Mouse (Mus musculus): ENCODE measurements at regions not wholly inside any gene's neighbourhood (a gene's known extent, or its start where the extent isn't known, plus 50 kb on each side); places are given as distances from the start of the nearest gene placed in this dataset.

DNA sequence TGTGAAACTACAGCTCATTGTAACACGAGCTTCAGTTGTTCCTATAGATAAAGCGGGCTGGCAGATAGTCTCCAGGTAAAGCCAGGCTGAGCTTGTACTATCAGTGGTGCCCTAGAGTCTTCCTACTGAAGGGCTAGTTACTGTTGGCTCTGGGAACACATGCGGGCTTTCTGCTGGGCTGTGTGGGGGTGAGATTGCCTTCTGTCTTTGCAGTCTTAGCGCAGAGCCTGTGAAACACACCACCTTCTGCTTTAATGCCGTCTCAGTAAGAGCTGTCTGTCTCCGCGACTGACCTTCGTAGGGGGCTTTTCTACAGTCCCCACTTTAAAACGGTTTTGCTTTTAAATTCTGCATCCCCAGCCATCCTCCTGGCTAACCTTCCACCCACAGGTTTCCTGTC, 76.7 kb downstream of the Trim29 start:
- DNase-seq (ENCODE audit: low read depth), result no peak

- no peak for DNase-seq (ENCODE audit: low read depth)
These were observed 78.9 kb downstream of the Trim29 start for GRCm38 (mm10) chr9:43389491-43390083.

GRCm38 (mm10) chr9:43392467-43393064, 81.9 kb downstream of the Trim29 start:
- no peak for DNase-seq (ENCODE audit: low read depth)

- no peak for DNase-seq (ENCODE audit: low read depth)
These were observed 83.6 kb downstream of the Trim29 start for GRCm38 (mm10) chr9:43394204-43394603.

- no peak for DNase-seq (ENCODE audit: low read depth)
These were observed 84.6 kb downstream of the Trim29 start for GRCm38 (mm10) chr9:43395209-43395608.

- DNase-seq (ENCODE audit: low read depth), result no peak
These were observed 85.9 kb downstream of the Trim29 start for GRCm38 (mm10) chr9:43396566-43396965.

GRCm38 (mm10) chr9:43408493-43408892, 97.8 kb downstream of the Trim29 start:
- peak; percentile 14 for DNase-seq (ENCODE audit: low read depth)

DNA sequence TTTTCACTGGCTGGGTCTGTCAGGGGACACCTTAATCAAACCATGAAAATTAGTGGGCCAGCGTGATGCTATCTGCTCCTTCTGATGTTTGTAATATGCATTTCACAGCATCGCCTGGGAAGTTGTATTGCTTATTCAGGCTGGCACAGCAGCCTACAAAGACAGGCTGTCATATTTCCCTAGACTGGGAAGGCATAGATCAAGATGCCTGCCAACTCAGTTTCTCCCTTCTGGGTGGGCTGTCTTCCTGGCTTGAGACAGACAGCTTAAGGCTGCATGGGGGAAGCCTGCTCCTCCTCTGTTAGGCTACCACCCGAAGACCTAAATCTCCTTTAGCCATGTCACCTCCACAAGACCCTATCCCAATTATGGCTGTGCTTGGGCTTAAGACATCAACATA, 101.8 kb downstream of the Trim29 start:
- no peak for DNase-seq (ENCODE audit: low read depth)

DNA sequence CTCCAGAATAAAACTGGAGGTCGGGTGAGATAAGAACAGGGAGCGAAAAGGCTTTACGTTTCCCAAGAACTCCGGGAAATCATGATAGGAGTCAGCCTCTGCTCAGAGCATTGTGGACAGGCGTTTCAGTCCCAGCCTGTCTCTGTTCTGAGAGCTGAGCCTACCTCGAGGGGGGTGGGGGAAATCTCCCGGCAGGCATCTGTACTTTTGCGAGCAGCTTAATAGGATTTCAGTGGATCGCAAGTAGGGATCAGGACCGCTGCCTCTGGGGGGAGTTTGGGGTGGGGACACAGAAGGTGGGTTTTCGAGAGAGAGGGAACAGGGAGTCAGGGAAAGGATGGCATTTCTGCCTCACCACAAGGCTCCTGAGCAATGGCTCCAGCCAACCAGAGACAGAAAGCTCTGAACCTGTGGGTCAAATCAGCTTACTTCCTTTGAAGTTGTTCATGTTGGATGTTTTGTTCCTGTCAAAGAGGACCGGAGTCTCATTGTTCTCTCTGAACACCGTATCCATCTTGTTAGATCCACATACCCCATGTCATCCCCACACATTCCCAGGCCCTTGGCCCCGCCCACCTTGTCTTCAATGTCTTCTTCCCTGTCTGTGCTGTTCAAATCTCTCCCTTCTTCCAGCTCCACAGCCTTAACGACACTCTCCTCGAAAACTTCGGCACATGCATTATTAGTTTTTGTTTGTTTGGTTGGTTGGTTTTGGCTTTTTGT, 109.5 kb downstream of the Trim29 start:
- no peak for DNase-seq (ENCODE audit: low read depth)

DNA sequence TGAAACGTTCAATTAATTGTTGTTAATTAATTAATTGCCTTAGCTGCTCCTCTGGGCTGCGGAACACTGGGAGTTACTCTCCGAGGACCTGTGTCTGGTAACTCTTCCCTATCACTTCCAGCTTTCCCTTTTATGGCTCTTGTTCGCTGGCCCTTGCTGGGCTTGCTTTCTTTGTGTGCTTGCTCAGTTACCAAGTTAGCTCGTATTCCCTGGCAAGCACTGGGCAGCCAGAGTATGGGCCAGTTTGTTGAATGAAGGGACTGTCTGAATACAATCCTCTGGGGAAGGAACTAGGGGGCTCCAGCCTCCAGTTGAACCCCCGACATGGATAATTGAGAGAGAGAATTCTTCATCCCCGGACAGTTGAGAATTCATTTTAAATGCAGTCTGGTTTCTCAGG, 116.4 kb downstream of the Trim29 start:
- no peak for DNase-seq (ENCODE audit: low read depth)

- no peak for DNase-seq (ENCODE audit: low read depth)
These were observed 123.3 kb downstream of the Trim29 start for GRCm38 (mm10) chr9:43433953-43434352.

GRCm38 (mm10) chr9:43438476-43438875, 127.8 kb downstream of the Trim29 start:
- no peak for DNase-seq (ENCODE audit: low read depth)

- no peak for DNase-seq (ENCODE audit: low read depth)
These were observed 130.4 kb downstream of the Trim29 start for GRCm38 (mm10) chr9:43440959-43441510.

DNA sequence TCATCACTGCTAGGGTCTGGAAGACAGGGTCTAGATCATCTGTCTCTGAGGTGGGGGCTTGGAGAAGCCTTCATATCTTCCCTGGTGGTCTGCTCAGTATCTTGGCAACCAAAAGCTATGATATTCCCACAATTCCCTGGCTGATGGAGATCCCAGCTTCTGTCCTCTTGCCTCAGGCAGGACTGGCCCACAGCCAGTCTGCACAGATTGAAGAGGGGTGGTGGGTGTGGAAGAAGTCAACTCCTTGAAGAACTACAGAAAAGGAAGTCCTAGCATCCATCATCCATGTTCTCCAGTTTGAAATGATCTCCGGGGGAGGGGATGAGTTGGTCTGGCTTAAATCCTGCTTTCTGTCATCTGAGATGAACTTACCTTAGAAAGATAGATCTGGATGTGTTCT, 134.8 kb downstream of the Trim29 start:
- DNase-seq (ENCODE audit: low read depth), result no peak

GRCm38 (mm10) chr9:43447372-43447771, 136.7 kb downstream of the Trim29 start:
- DNase-seq (ENCODE audit: low read depth), result no peak

GRCm38 (mm10) chr9:43448981-43449380, 138.3 kb downstream of the Trim29 start:
- DNase-seq (ENCODE audit: low read depth), result no peak

DNA sequence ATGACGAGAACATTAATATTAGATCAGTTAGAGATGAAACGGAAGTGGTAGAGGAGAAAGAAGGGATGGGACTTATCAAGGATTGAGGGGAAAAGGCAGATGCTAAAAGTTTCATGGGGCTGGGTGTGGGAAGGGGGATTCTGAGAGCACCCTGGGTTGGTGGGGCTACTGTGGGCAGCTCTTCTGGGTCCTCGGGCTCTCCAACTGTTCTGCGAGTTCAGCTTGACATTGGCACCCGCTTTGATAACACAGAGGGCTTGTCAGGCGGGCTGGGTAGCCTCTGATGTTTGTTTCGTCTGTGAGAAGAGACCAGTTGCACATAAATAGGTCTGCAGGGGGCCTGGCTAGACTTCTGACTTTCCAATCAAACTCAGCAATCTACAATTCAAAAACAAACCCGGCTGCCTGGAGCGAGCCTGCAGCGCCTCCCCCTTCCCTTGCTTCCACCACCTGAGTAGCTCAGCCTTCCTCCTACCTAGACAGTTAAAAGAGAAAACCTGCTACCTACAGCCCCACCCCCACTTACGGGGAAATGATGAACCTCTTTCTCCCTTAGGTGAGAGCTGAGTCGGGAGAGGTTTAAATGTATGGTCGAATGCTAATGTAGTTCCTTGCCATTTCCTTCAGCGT, 143.4 kb downstream of the Trim29 start:
- no peak for DNase-seq (ENCODE audit: low read depth)

- DNase-seq (ENCODE audit: low read depth), result no peak
These were observed 147.1 kb downstream of the Trim29 start for GRCm38 (mm10) chr9:43457736-43458135.

DNA sequence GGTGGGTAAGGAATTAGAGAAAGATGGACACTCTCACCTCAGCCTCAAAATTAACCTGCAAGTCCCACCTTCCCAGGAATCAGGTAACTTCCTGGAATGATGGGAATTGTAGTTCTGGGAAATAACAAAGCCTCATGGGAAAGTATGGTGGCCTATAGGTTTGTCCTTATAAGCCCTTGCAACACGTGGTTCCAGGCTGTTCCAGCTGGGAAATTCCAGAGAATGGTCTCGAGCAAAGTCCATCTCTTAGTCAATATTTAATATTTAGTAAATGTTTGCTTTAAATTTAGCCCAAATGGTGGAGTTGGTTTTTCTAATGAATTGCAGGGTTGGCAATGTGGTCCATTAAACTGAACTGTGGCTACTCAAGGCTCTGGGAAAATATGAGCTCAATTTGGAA, 150.5 kb downstream of the Trim29 start:
- no peak for DNase-seq (ENCODE audit: low read depth)

- no peak for DNase-seq (ENCODE audit: low read depth)
These were observed 152.9 kb downstream of the Trim29 start for GRCm38 (mm10) chr9:43463445-43464090.

DNA sequence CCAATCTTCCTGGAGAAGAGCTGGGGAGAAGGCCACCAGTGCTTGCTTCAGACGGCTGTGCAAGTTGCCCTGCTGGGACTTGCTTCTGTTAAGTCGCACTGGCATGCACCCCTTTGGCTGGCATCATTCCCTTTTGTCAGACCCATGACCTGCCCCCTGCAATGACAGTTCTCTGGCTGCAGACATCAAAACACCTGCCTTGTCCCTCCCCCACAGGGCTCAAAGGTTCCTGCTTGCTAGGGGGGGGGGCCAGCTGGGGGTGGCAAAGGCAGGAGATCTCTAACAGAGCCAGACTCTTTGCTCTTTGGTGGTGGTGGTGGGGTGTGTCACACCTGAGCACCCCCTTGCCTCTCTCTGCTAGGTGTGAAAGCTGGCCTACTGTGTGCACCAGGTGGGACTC, 154.5 kb downstream of the Trim29 start:
- no peak for DNase-seq (ENCODE audit: low read depth)

DNA sequence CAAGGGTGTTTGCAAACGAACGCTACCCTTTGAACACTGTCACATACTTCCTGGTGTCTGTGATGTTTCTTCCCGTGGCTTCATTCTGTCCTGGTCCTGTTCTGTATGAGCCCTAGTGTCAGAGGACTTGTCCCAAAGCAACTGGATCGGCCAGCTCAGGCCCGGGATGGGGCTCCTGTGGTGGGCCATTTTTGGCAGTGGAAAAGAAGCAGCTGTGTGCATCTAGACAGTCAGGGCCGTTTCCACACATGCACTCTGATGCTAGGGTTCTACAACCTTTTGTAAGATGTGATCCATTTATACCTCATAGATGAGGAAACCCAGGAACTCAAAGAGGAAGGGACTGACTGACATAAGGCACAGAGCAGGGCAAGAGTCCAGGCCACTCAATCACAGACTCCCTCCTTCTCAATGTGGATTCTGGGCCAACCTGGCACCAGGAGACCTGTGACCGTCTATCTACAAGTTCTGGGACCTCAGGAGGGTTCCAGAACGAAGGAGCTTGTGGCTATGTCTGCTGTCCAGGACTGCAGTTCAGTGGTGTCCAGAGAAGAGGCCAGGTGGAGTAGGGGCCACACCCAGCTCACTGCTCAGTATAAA, 155.2 kb downstream of the Trim29 start:
- no peak for DNase-seq (ENCODE audit: low read depth)
